In genomic region chr14:55822435-55822990, GRCm38 (mm10) we compare ENCODE assay signal across 8 mouse cellular contexts. TPM values are rescaled to one million over a fixed set of nuclear protein-coding genes. Genes with fewer than 3 reads are reported as not detected.
A peak's percentile ranks its signal among the peaks of the same experiment; 100 is the strongest.
DNase-seq lines count a peak whose midpoint lies in the region; ATAC-seq and TF ChIP-seq lines count a peak whose summit lies in the region.

No protein-coding gene starts in this region.

- H3K4me3 ChIP-seq in forebrain, embryonic 10.5 days, result peak overlapping the region; percentile 72
- H3K4me3 ChIP-seq in heart, embryonic 16.5 days (ENCODE audit: low read length), result peak overlapping the region; percentile 70
- peak overlapping the region; percentile 61; the same call in 1 of the 2 replicates for H3K4me3 ChIP-seq in liver, postnatal 0 days (ENCODE audit: low read depth, low read length)
- peak overlapping the region; percentile 58 for H3K4me3 ChIP-seq in neural tube, embryonic 12.5 days
- no peak overlapping the region; the same call in 1 of the 2 replicates for H3K4me3 ChIP-seq in testis, adult 2 months (ENCODE audit: control insufficient read depth, low read depth, low read length)

- H3K9ac ChIP-seq in heart, embryonic 16.5 days (ENCODE audit: low read length), result peak overlapping the region; percentile 81
- H3K9ac ChIP-seq in liver, postnatal 0 days (replicated peaks), result no peak overlapping the region
- peak overlapping the region; percentile 69; the same call in 1 of the 2 replicates for H3K9ac ChIP-seq in neural tube, embryonic 12.5 days

- peaks cover 23% of the 10 kb centered on the region for H3K27me3 ChIP-seq in forebrain, embryonic 10.5 days (ENCODE audit: poor library complexity, severe bottlenecking)
- H3K27me3 ChIP-seq in heart, embryonic 16.5 days (ENCODE audit: control insufficient read depth, insufficient read depth, low read length), result peaks cover 12% of the 10 kb centered on the region; the same call in 1 of the 2 replicates
- peaks cover 46% of the 10 kb centered on the region for H3K27me3 ChIP-seq in liver, postnatal 0 days (ENCODE audit: insufficient read depth, low read length)
- peaks cover 21% of the 10 kb centered on the region for H3K27me3 ChIP-seq in neural tube, embryonic 12.5 days (replicated peaks)
- H3K27me3 ChIP-seq in testis, adult 2 months (ENCODE audit: control insufficient read depth, insufficient read depth, low read length), result peaks cover 5% of the 10 kb centered on the region

- TF ChIP-seq CTCF in liver, postnatal 0 days (IDR thresholded peaks at IDR 0.05; ENCODE audit: low read depth), result peak; percentile 98
- peak; percentile 91; the same call in 1 of the 2 replicates for TF ChIP-seq CTCF in testis, adult 2 months (IDR thresholded peaks at IDR 0.05; ENCODE audit: control insufficient read depth, insufficient read depth, insufficient replicate concordance, low read depth, low read length)

- no peak for TF ChIP-seq EP300 in liver, postnatal 0 days (IDR thresholded peaks at IDR 0.05; ENCODE audit: low read depth)

- peaks cover 10% of the 10 kb centered on the region for H3K36me3 ChIP-seq in forebrain, embryonic 10.5 days (replicated peaks)
- no peaks in the 10 kb centered on the region for H3K36me3 ChIP-seq in heart, embryonic 16.5 days (ENCODE audit: control insufficient read depth, insufficient read depth)
- H3K36me3 ChIP-seq in liver, postnatal 0 days (replicated peaks; ENCODE audit: insufficient read depth, low read length), result no peaks in the 10 kb centered on the region
- H3K36me3 ChIP-seq in neural tube, embryonic 12.5 days, result no peaks in the 10 kb centered on the region
- H3K36me3 ChIP-seq in testis, adult 2 months (ENCODE audit: control insufficient read depth, insufficient read depth, low read length), result no peaks in the 10 kb centered on the region

- peak; percentile 97 for DNase-seq in ES-CJ7 (ENCODE audit: low read depth, low spot score)
- peak; percentile 66 for DNase-seq in c-Kit-positive CD71-negative TER-119-negative erythroid progenitor cells, embryonic 14.5 days (ENCODE audit: low read depth)
- peak; percentile 87 for DNase-seq in forebrain, embryonic 10.5 days (ENCODE audit: extremely low spot score, low spot score)
- peak; percentile 89 for DNase-seq in kidney, postnatal 10 days
- DNase-seq in liver, postnatal 0 days, result peak; percentile 83

- 6% methylated on average over 13 of the region's 13 CpGs for WGBS in forebrain, embryonic 10.5 days
- WGBS in heart, embryonic 16.5 days, result 5% methylated on average over 12 of the region's 13 CpGs
- WGBS in liver, postnatal 0 days (ENCODE audit: insufficient replicate concordance), result 4% methylated on average over 13 of the region's 13 CpGs
- WGBS in neural tube, embryonic 12.5 days, result 7% methylated on average over 13 of the region's 13 CpGs

- H3K9me3 ChIP-seq in forebrain, embryonic 10.5 days, result no peaks in the 10 kb centered on the region
- no peaks in the 10 kb centered on the region for H3K9me3 ChIP-seq in heart, embryonic 16.5 days (replicated peaks; ENCODE audit: control insufficient read depth, low read length)
- H3K9me3 ChIP-seq in liver, postnatal 0 days (ENCODE audit: low read length), result no peaks in the 10 kb centered on the region
- no peaks in the 10 kb centered on the region for H3K9me3 ChIP-seq in neural tube, embryonic 12.5 days

- ATAC-seq in heart, embryonic 16.5 days (replicated peaks; ENCODE audit: extremely low read depth, insufficient read depth, low FRiP score), result peak; percentile 47; the same call in 1 of the 2 replicates
- peak; percentile 84 for ATAC-seq in liver, postnatal 0 days
- ATAC-seq in neural tube, embryonic 12.5 days (ENCODE audit: low FRiP score, low read depth), result no peak

- peak overlapping the region; percentile 91 for H3K4me2 ChIP-seq in heart, embryonic 16.5 days (ENCODE audit: low read depth, low read length)
- H3K4me2 ChIP-seq in liver, postnatal 0 days (ENCODE audit: low read depth, low read length), result peak overlapping the region; percentile 95
- H3K4me2 ChIP-seq in neural tube, embryonic 12.5 days (replicated peaks), result peak overlapping the region; percentile 85

- peak overlapping the region; percentile 98 for H3K27ac ChIP-seq in forebrain, embryonic 10.5 days
- H3K27ac ChIP-seq in heart, embryonic 16.5 days (ENCODE audit: low read length), result peak overlapping the region; percentile 93
- no peak overlapping the region for H3K27ac ChIP-seq in liver, postnatal 0 days (ENCODE audit: low read depth)
- no peak overlapping the region for H3K27ac ChIP-seq in neural tube, embryonic 12.5 days
- H3K27ac ChIP-seq in testis, adult 2 months (ENCODE audit: control insufficient read depth, insufficient read depth, low read depth, low read length), result no peak overlapping the region

- peaks cover 51% of the 10 kb centered on the region for H3K4me1 ChIP-seq in forebrain, embryonic 10.5 days
- H3K4me1 ChIP-seq in heart, embryonic 16.5 days (ENCODE audit: control insufficient read depth, insufficient read depth, low read length), result peaks cover 18% of the 10 kb centered on the region
- peaks cover 15% of the 10 kb centered on the region for H3K4me1 ChIP-seq in liver, postnatal 0 days (ENCODE audit: insufficient read depth)
- H3K4me1 ChIP-seq in neural tube, embryonic 12.5 days, result peaks cover 27% of the 10 kb centered on the region
- peaks cover 31% of the 10 kb centered on the region for H3K4me1 ChIP-seq in testis, adult 2 months (ENCODE audit: control insufficient read depth, insufficient read depth, low read length)

- TF ChIP-seq POLR2A in testis, adult 2 months (IDR thresholded peaks at IDR 0.05; ENCODE audit: control insufficient read depth, low read depth, low read length), result no peak

RNA-seq across cellular contexts. Expression of gene Nfatc4, which starts 0.4 kb away (rescaled TPM):
- polyA plus RNA-seq in forebrain, embryonic 10.5 days (2016; fragmentation: Nextera tagmentation; extraction: Ambion mirVana), result 37.9 and 39.1 TPM in 2 replicates
- polyA plus RNA-seq in heart, embryonic 16.5 days (2015; fragmentation: Nextera tagmentation; extraction: Ambion mirVana), result 9.7 and 14.4 TPM in 2 replicates
- 0.41 and 0.63 TPM in 2 replicates for polyA plus RNA-seq in liver, postnatal 0 days (2015; fragmentation: Nextera tagmentation; extraction: Ambion mirVana)
- polyA plus RNA-seq in neural tube, embryonic 12.5 days (2016; fragmentation: Nextera tagmentation; extraction: Ambion mirVana), result 22.0 and 24.8 TPM in 2 replicates
- 0.58 and 0.83 TPM in 2 replicates for polyA plus RNA-seq in testis, adult 2 months (2012; rRNA removed)

RNA-seq across cellular contexts. Expression of gene Nynrin, which starts 31.3 kb away (rescaled TPM):
- 24.5 and 25.8 TPM in 2 replicates for polyA plus RNA-seq in forebrain, embryonic 10.5 days (2016; fragmentation: Nextera tagmentation; extraction: Ambion mirVana)
- polyA plus RNA-seq in heart, embryonic 16.5 days (2015; fragmentation: Nextera tagmentation; extraction: Ambion mirVana), result 11.1 and 13.7 TPM in 2 replicates
- polyA plus RNA-seq in liver, postnatal 0 days (2015; fragmentation: Nextera tagmentation; extraction: Ambion mirVana), result 0.63 and 0.70 TPM in 2 replicates
- 19.7 and 21.5 TPM in 2 replicates for polyA plus RNA-seq in neural tube, embryonic 12.5 days (2016; fragmentation: Nextera tagmentation; extraction: Ambion mirVana)
- 0.41 and 0.51 TPM in 2 replicates for polyA plus RNA-seq in testis, adult 2 months (2012; rRNA removed)

RNA-seq across cellular contexts. Expression of gene Ripk3, which starts 33.8 kb away (rescaled TPM):
- polyA plus RNA-seq in forebrain, embryonic 10.5 days (2016; fragmentation: Nextera tagmentation; extraction: Ambion mirVana), result 8.0 and 10.2 TPM in 2 replicates
- 17.8 and 20.8 TPM in 2 replicates for polyA plus RNA-seq in heart, embryonic 16.5 days (2015; fragmentation: Nextera tagmentation; extraction: Ambion mirVana)
- polyA plus RNA-seq in liver, postnatal 0 days (2015; fragmentation: Nextera tagmentation; extraction: Ambion mirVana), result 9.6 and 10.3 TPM in 2 replicates
- 7.9 and 8.7 TPM in 2 replicates for polyA plus RNA-seq in neural tube, embryonic 12.5 days (2016; fragmentation: Nextera tagmentation; extraction: Ambion mirVana)
- 4.1 and 4.8 TPM in 2 replicates for polyA plus RNA-seq in testis, adult 2 months (2012; rRNA removed)

RNA-seq across cellular contexts. Expression of gene Adcy4, which starts 38.6 kb away (rescaled TPM):
- polyA plus RNA-seq in forebrain, embryonic 10.5 days (2016; fragmentation: Nextera tagmentation; extraction: Ambion mirVana), result 4.6 and 5.4 TPM in 2 replicates
- 15.3 and 17.5 TPM in 2 replicates for polyA plus RNA-seq in heart, embryonic 16.5 days (2015; fragmentation: Nextera tagmentation; extraction: Ambion mirVana)
- polyA plus RNA-seq in liver, postnatal 0 days (2015; fragmentation: Nextera tagmentation; extraction: Ambion mirVana), result 1.5 and 1.7 TPM in 2 replicates
- polyA plus RNA-seq in neural tube, embryonic 12.5 days (2016; fragmentation: Nextera tagmentation; extraction: Ambion mirVana), result 9.2 and 10.1 TPM in 2 replicates
- polyA plus RNA-seq in testis, adult 2 months (2012; rRNA removed), result 0.38 and 0.82 TPM in 2 replicates

RNA-seq across cellular contexts. Expression of gene Ltb4r1, which starts 56.8 kb away (rescaled TPM):
- polyA plus RNA-seq in forebrain, embryonic 10.5 days (2016; fragmentation: Nextera tagmentation; extraction: Ambion mirVana), result 0.26 TPM in 2 replicates
- polyA plus RNA-seq in heart, embryonic 16.5 days (2015; fragmentation: Nextera tagmentation; extraction: Ambion mirVana), result 0.59 and 0.66 TPM in 2 replicates
- 21.6 and 22.0 TPM in 2 replicates for polyA plus RNA-seq in liver, postnatal 0 days (2015; fragmentation: Nextera tagmentation; extraction: Ambion mirVana)
- 0.23 and 0.37 TPM in 2 replicates for polyA plus RNA-seq in neural tube, embryonic 12.5 days (2016; fragmentation: Nextera tagmentation; extraction: Ambion mirVana)
- 0.11 and 0.20 TPM in 2 replicates for polyA plus RNA-seq in testis, adult 2 months (2012; rRNA removed)

Comparison
In these comparisons a context has a peak if more than half of its experiments do, and no peak if none do; other contexts are left out.
1. H3K27ac ChIP-seq: peak in forebrain, embryonic 10.5 days (single experiment) and heart, embryonic 16.5 days (single experiment); none in liver, postnatal 0 days (single experiment), neural tube, embryonic 12.5 days (single experiment) and testis, adult 2 months (single experiment).
2. Peak in every context shown above with its lines, with median percentiles within 50 percentile points of each other: DNase-seq and H3K4me2 ChIP-seq.